Mouse (Mus musculus): Measurements from ENCODE around the gene Det1.
A peak's percentile ranks its signal among the peaks of the same experiment; 100 is the strongest.

Det1 gene

DNA sequence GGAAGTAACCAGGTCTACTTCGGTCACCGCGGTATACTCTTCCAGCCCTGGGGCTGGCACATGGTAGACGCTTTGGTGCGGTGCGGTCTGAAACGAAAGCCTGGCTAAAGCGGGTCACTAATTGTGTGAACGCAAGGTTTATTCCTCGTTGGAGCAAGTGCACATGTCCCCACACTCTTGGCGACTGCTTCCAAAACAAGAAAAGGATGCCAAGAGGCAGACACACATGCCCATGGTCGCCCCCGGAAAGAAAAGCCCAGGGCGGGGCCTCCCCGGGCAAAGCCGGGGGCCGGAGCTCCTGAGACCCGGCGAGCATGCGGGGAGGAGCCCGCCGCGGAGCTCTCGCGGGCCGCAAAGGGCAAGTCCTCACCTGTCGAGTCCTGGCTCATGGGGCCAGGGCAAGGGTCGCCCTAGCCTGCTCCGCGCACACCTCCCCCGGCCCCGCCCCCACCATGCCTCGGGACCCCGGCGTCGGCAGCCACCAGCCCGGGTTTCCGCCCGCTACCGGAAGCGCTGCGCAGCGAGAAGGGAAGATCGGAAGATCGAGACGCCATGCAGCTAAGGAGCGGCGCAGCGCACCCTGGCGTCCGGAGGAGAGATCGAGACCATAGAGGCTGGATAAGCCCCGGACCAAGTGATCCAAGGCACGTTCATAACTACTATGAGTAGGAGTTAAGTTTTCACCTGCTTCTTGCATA is at the start of gene Det1:
Gene Det1, minus strand, starts transcription at position 527 of the 698 bp plus-strand sequence.
- peak; percentile 89 for DNase-seq (ENCODE audit: low spot score)

DNA sequence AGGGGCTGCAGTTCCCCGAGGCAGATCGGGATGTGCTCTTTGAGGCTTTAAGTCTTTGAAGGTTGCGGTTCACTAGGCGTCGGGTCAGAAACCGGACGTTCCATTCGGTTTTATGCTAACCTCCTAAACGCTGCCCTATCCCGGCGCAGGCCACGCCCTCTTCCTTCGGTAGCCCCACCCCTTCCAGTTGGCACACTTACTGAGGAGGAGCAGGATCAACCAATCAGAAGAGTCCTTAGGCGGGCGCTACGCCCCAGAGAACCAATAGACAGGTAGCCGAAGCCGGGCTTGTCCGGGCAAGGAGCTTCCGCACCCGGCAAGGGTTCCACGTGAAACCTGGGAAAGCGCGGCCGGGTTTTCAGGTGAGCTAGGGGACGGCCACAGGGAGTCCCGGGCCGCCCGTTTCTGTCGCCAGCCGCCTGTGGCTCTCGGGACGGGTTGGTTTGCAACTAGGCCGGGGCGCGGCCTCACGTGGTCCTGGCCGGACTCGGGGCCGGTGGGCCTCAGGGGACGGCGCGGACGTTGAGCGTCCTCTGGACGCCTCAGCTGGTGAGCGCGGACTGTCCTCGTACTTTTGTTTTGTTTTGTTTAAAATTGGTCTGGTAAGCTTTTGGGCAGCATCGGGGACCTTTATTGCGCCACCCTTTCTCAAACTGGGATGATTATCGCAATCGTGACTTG is 48.7 kb upstream of the Det1 start, which contains the start of gene Aen:
Gene Aen, plus strand, starts transcription at position 202 of the 681 bp plus-strand sequence.
- DNase-seq (ENCODE audit: low spot score), result peak; percentile 100

DNA sequence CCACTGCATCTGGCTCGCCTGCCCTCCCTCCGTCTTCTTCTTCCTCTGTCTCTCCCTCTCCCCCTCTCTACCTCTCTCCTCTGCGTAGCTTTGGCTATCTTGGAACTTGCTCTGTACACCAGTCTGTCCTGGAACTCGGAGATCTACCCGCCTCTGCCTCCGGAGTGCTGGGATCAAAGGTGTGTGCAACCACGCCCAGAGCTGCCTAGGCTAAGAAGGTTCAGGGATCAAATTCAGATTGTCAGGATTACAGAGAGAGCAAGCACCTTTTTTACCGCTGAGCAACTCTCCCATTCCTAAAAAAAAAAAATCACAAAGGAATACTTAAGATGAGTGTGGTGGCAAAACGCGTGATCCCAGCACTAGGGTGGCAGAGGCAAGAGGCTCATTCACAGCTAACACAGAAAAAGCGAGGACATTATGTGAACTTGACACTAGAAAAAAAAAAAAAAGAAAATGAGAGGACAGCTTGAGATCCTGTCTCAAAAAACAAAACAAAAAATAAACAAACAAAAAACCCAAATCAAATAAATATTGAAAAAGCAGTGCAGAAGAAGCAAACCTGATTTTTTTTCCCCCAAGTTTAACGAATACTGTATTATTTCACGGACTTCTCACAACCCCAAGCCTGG is 48.1 kb upstream of the Det1 start:
- no peak for DNase-seq (ENCODE audit: low spot score)

DNA sequence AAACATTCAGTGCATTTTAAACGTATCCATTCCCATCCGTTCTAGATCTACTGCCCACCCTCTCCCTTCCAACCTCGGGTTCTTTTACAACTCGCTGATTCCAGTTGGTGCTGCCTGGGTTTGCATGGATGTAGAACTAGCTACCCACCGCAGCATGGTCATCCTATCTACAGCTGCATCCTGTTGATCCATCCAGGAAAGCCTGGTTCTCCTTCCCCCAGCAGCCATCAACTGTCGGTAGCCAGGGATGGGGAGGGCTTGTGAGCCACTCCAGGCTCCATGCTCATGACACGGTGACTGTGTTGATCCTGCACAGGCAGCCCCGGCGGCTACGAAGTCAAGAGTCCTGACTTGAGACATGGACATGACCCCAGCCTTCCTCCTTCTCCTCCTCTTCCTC is 46.9 kb upstream of the Det1 start:
- DNase-seq (ENCODE audit: low spot score), result no peak

DNA sequence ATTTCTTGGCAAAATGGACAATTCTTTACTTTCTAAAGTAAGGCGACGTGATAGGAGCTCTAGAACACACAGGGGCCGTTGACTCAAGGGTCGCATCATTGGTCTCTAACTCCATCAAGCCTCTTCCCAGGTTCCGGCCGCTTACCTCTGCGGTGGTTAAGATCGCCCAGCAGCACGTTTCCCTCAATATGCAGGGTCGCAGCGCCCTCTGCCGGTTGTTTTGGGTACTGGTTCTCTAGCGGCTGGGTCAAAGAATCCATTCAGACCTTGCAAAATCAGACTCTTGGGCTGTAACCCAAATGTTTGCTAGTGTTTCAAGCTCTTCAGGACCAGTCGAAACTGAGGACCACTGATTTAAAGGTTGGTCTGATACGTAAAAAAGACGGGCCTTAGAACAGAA is 43.6 kb upstream of the Det1 start:
- peak; percentile 76 for DNase-seq (ENCODE audit: low spot score)

DNA sequence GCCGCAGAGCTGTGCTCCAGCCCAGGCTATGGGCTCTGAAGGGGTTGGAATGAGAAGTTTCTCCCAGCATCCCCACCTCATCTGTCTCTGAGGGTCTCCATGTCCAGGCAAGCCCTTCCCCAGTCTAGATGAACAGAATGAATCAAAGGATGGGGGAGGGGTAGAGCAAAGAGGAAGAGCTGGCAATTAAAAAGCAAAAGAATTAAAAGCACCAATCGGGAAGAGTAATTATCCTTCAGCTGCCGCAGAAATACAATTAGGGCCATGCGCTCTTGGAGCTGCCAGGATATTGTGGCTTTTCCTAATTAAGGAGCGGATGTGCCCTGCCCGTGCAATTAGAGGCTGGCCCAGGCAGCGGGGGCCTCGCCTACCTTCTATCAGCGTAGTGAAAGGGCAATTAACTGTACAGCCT is 40.4 kb upstream of the Det1 start:
- no peak for DNase-seq (ENCODE audit: low spot score)

DNA sequence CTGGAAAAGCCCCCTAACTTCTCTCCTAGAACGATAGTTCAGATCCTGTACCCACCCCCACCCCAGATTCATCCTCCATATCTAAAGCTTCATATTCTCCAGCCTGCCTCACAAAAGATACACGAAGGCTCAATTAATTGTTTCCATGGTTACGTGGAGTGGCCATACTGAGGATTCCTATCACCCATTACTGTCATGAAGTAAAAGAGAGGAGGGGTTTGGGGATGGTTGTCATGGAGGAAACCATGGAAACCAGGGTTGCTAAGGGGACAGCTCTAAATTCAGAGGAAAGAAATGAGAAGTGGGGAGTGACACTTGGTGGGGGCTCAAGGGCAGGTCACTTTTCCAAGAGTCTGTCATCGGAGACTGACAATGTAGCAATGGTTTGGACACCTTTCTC is 39.4 kb upstream of the Det1 start:
- no peak for DNase-seq (ENCODE audit: low spot score)

DNA sequence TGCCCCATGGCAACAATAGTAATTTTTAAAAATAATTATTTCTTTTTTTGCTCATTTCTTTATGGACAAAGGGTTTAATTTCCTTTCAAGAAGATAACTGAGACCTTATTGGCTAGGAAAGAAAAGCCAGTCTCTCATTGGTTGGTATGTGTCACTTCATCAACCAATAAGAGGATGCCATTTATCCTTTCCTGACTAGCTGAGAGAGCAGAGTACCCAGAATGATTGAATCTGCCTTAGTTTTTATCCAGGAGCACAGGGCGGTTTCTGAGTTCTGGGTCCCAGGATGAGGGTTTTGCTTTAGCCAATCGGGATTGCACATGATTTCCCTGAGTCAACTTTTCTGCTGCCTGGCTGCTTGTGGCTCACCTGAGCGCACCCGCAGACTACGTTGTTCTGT is 38.3 kb upstream of the Det1 start:
- no peak for DNase-seq (ENCODE audit: low spot score)

DNA sequence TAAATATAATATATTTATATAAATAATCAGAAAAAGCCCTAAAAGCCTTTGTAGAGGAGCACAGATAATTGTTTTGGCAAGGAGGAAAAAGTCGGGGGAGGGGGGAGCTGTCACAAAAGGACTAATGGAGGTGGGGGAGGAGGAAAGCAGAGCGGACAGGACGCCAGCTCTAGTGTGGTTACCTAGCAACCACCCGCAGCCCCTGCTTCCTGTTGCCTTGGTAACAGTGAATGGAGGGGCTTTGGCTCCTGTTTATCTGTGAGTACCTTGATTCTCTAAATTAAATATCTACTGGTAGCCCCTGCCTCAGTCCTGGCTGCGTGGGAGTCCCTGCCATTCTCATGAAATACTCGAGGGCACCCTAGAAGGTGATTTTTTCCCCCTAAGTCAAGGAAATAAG is 37.1 kb upstream of the Det1 start:
- DNase-seq (ENCODE audit: low spot score), result no peak

DNA sequence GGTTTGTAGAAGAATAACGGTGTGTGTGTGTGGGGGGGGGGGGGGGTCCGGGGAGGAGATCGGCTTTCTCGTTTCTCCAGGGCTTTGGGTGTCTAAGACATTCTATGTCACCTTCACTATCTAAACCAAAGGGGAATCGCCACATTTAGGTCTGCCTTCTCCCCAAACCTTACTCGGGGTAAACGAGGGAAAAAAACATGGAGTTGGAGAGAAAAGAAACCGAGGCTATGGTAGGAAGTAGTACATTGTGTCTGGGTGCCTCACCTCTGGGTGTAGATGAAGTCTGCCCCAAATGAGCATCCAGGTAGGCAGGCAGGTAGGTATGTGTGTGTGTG is 36.6 kb upstream of the Det1 start:
- DNase-seq (ENCODE audit: low spot score), result no peak

DNA sequence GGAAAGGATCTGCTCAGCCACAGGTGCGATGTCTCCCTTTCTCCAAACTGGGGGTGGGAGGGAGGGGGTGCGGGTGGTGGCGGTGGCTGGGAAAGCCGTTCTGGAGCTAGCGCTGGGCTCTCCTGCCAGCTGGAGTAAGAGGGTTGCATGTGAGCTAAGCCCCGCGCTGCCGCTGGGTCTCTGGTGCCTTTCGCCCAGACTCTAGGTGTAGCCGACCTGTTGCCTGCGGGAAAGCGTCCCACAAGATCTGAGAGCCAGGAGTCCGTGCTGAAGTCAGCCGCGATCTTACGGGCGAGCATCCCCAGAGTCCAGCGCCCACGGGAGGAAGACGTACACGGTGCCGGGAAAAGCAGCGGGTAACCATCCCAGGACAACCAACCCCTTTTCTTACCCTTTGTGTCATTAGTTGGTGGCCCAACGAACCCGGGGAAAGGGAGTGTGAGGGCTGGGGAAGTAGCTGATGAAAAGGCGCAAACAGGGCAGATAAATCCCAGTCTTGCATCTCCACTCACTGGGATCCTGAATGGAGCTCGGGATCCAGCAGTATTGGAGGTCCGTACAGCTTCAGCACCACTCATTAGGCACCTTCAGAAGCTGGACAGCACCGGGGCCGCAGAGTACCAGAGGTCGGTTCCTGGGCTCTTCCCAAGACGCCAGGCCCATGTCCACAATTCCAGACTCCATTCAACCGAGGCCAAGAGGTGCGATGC is 36.1 kb upstream of the Det1 start:
- no peak for DNase-seq (ENCODE audit: low spot score)

DNA sequence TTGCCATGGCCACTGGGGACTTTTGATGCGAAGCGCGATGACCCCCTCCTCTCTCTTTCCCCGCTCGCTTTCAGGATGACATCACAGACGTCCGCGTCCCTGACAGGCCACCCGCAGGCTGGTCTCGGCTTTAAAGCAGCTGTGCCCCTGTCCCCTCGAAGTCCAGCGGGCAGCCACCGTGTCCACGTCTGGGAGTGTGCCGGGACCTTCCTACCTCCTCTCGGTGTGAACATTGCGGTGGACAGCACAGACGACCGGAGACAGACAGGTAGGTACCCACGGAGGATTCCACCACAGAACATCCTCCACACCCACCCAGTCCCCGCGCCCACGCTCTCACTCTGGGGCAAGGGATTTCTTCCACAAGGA is 35.4 kb upstream of the Det1 start:
- DNase-seq (ENCODE audit: low spot score), result no peak

DNA sequence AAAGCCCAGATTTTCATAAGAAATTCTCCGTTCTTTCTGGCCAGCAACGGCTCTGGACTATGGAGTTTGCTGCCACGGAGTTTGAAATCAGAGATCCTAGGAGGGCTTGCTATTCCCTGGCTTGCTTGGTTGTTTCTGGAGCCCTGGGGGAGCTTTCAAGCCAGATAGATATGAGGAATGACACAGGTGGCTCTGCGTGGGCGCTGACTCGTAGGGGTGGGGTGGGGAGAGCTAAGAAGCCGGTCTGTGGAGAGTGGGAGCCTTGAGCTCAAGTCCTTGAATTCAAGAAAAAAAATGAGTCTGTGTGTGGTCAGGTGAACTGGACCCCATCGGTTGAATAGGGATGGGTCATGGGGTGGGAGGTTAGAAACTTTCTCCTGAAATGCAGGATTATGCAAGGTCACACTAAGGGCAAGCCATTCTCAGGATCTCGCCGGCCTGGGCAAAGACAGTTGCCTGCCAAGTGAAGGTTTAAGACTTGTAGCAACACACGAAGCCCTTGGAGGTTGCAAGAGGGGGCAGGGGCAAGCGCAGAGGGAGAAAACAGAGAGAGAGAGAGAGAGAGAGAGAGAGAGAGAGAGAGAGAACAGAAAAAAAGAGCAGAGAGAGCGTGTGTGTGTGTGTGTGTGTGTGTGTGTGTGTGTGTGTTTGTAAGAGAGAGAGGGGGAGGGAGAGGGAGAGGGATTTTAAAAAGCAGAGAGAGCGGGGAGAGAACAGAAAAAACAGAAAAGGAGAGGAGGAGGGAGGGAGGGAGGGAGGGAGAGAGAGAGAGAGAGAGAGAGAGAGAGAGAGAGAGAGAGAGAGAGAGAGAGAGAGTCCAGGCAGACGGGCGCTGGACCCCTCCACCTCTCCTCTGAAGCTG is 34.8 kb upstream of the Det1 start:
- no peak for DNase-seq (ENCODE audit: low spot score)

DNA sequence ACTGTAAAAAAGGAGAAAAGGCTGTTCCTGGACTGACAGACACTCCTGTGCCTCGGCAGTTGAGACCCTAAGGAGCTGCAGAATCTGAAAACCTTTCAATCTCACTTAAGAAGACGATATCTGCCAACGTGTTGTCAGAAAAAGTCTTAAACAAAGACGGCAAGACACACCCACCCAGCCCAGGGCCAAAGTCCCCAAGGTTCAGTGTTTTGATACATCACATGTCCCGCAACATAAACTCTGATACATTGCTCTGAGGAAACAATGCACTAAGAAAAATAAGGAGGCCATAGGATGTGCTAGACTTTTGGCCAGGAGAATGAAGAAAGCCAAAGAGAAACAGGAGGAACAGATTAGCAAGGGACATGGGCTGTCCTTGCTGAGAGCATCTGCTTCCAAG is 25.8 kb upstream of the Det1 start:
- no peak for DNase-seq (ENCODE audit: low spot score)

DNA sequence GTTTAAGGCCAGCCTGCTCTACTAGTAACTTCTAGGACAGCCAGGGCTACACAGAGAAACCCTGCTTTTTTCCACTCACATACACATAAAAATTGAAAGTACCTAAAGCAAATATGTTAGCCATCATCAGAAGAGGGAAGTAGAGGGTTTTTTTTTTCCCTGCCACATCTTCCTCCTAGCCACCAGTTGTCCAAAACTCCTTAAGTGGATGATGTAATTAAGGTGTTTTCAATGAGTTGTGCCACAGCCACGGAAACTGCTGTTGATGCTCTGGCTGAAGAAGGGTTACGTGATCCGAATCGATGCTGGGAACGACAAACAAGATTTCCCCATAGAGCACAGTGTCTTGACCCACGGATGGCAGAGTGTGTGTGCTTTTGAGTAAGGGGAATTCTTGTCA is 25.3 kb upstream of the Det1 start:
- no peak for DNase-seq (ENCODE audit: low spot score)

DNA sequence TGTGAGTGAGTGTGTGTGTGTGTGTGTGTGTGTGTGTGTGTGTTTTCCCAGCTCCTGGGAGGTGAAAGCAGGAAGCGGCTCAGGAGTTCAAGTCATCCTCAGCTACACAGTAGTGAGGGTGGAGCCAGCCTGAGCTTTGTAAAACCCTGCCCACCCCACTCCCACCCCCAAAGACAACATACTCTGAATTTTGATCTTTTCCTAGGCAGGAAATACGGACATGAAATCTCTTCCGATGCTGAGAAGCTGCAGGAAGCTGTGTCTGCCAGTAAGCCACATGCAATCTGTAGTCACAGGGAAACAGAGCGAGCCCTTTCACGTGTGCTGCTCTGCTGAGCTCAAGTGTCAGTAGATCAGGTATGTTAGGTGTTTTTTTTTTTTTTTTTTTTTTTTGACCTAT is 21.7 kb upstream of the Det1 start:
- no peak for DNase-seq (ENCODE audit: low spot score)

DNA sequence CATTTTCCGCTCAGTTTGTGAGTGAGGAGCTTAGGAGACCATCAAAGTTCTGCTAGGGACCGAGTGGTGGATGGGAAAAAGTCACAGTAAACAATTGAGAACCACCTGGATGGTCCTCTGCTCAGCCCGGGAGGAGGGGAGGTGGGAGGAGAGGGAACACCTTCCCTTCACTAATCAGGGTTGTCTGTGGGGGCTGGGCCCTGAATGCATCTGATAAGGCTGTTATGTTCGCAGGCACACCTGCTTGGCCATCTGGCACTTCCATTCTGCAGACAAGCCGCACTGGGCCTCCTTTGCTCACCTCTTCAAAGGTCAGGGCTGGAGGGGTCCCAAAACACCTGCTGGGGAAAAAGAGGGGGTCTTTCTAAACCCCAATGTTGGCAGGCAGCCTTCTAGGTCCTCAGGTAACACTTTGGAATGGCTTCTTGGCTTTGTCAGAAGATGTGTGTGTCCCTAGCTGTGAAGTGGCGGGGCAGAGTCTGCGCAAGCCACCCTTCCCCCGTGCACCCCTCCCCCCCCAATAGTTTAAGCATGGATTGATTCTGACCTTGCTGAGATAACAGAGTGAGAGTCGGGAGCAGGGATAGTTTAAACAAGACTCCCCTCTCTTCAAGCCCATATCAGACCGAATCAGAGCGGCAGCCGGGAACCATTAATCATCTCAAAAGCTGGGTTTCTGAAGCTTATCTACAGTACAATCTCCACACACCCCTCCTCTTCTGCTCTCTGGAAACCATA is 18.3 kb upstream of the Det1 start:
- DNase-seq (ENCODE audit: low spot score), result no peak

DNA sequence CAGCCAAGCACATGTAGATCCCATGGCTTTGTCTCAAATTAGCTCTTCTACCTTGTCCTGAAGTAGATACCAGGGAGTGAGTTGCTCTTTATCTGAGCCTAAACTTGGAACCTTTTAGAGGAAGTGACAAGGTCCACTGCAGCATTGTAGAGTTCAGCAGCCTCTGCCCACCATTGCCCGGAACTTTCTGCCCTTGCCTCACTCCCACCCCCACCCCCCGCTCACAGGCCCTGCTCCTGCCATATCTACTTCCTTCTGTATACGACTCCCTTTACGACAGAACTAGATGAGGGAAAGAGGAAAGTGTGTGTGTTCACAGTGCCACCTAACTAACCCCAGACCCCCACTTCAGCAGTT is 17.4 kb upstream of the Det1 start:
- no peak for DNase-seq (ENCODE audit: low spot score)

DNA sequence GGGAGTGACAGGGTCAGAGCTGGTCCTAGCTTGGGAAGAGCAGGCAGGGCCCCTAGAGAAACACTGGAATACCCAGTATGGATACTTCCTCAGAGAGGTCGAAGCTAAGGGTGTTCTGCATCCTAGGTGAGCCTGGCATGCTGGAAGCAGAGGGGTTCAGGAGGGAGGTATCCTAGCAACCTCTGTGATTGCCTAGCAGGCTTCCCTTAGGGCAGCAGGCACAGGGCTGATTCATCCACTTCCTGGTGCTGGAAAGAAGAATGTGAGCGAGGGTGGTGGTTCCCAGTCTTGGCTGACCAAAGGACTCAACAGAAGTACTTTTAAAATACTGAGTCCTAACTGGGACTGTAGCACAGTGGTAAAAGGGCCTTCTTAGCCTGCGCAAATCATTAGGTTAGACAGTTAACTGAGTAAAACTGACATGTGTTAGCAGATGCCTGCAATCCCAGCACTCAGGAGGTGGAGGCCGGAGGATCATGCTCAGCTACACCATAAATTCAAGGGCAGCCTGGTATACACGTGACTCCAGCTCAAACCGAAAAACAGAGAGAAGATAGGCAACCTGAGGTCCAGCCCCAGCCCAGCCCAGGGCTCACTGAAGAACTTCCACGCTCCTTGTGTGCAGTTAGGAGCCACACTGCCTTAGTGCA is 16.9 kb upstream of the Det1 start:
- no peak for DNase-seq (ENCODE audit: low spot score)

DNA sequence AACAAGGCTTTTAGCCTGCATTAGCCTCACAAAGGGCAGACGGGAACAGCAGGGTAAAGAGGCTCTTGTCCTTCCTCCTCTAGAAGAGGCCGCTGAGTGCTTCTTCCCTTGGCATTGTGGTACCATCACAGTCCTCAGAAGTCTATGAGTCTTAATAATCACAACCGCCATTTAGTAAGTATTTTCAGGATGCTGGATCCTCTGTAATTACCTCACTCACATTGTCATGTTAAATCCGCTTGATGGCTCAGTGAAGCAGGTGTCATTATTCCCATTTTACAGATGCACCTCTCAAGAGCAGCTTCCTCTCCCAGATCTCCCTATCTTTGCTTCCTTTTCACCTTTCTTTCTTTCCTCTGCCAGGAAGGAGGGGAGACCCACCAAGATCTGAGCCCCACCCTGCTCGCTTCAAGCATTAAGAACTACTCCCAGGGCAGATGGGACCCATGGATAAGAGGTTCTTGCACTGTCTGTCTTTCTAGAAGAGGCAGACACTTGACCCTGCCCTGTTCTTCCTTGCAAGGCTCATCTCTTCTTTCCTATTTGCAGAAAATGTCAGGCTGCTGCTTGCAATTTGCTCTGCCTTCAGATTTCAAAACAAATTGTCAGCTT is 8.1 kb upstream of the Det1 start:
- no peak for DNase-seq (ENCODE audit: low spot score)

Data from lung, postnatal 25 days (tissue).